Mouse (Mus musculus): ENCODE data around the gene Pdgfd.

The Pdgfd gene

DNA sequence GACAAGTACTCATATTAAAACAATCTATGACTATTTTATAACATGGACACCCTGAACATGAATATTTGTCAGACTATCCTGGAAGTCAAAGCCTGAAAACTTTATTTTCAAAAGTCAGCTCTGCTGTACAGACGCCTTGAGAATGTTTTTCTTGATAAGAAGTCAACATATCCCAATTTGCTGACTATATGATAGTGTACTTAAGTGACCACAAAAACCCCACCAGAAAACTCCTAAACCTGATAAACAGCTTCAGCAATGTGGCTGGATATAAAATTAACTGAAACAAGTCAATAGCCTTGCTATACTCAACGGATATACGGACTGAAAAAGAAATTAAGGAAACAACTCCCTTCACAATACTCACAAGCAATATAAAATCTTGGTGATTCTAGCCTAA, 137.5 kb downstream of the Pdgfd start:
- in situ Hi-C loops (cut with MboI, MseI), result no loop called here

- in situ Hi-C loops (cut with MboI, MseI), result no loop called here
Measured at GRCm38 (mm10) chr9:6317114-6317513, 148.7 kb downstream of the Pdgfd start.

GRCm38 (mm10) chr9:6325408-6325807, 157.0 kb downstream of the Pdgfd start:
- in situ Hi-C loops (cut with MboI, MseI), result no loop called here

GRCm38 (mm10) chr9:6333499-6333898, 165.1 kb downstream of the Pdgfd start:
- in situ Hi-C loops (cut with MboI, MseI), result no loop called here

DNA sequence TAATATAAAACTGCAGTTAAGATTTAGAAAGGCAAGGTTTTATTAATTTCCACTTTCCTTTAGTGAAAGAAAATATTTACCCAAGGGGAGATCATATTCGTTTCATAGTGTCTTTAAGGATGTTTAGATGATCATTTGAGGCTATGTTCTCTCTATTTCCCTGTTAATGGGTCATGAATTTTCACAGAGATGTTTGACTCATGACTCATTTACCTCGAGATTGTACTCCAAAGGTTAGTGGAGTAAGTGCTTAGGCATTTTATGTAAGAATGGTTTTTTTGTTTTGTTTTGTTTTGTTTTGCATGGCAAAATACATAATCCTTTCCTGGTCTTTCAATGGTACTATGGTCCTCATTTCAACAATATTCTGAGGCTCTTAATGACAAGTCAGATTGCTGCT, 167.9 kb downstream of the Pdgfd start:
- in situ Hi-C loops (cut with MboI, MseI), result no loop called here

DNA sequence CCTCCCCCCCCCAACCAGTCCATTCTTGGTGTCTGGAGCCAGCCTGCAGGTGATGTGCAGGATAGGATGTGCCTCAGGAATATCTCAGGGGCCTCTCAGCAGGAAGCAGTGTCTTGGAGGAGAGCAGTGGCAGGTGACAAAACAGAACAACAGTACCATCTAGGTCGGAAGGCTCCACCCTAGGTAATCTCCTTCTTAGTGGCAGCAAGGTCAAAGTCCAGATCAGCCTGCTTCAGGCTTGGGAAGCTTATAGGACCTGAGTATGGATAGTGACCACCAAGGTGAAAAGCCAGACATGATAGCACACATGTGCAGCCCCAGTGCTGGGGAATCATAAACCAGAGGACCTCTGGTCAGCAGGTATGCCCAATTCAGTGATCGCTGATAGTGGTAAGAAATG, 169.5 kb downstream of the Pdgfd start:
- in situ Hi-C loops (cut with MboI, MseI), result no loop called here

- in situ Hi-C loops (cut with MboI, MseI), result no loop called here
Measured at GRCm38 (mm10) chr9:6338344-6338743, 170.0 kb downstream of the Pdgfd start.

DNA sequence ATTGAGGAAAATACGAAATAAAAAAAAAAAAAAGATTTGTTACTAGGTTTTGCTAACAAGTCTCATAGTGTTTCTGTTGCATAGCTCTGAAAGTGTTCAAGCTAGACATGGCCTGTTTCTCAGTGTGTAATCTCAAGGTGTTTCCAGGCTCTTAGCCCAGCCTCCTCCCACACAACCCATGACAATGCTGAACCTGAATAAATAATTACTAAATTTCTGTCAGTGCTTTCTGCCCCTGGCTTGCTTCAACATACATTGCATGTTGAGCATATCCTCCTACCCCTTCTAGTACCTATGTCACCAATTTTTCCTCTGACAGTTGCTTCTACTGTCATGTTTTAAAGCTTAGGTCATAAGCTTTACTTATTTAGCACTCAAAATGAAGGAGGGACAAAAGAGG, 171.0 kb downstream of the Pdgfd start:
- in situ Hi-C loops (cut with MboI, MseI), result no loop called here

- in situ Hi-C loops (cut with MboI, MseI), result no loop called here
Measured at GRCm38 (mm10) chr9:6340750-6341149, 172.4 kb downstream of the Pdgfd start.

GRCm38 (mm10) chr9:6342854-6343253, 174.5 kb downstream of the Pdgfd start:
- in situ Hi-C loops (cut with MboI, MseI), result no loop called here

DNA sequence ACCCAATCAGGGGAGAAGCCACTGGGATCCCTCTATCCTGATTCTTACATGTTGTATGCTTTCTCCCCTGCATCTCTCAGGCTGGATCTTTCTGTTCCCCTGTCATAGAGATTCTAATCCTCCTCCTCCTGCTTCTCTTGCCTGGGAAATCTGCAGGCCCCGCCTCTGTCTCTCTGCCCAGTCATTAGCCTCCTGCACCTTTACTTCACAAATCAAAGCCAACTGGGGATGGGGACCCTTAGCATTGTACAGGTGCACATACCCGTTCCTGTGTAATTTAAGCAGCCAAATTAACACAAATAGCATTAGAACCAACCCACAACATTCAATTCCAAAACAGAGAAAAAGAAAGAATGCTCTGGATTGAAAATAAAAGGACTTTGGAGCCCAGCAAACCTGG, 176.1 kb downstream of the Pdgfd start:
- in situ Hi-C loops (cut with MboI, MseI), result no loop called here

GRCm38 (mm10) chr9:6344924-6345323, 176.5 kb downstream of the Pdgfd start:
- in situ Hi-C loops (cut with MboI, MseI), result no loop called here

DNA sequence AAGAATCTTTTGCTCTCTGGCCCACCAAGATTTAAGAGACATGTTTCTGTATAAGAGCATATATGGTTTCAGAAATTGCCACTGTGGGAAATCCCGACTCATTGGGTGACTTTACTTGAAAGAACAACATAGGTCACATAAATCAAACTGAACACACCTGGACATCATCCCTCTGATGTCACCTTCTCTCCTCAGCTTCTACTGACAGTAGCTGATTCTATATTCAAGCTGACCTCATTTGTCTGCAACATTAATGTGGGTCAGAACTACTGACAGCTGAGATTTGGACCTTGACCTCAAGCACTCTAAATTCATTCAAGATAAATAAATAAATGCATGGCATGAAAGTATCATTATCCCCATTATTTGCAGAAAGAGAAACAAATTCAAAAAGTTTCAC, 177.0 kb downstream of the Pdgfd start:
- in situ Hi-C loops (cut with MboI, MseI), result no loop called here

DNA sequence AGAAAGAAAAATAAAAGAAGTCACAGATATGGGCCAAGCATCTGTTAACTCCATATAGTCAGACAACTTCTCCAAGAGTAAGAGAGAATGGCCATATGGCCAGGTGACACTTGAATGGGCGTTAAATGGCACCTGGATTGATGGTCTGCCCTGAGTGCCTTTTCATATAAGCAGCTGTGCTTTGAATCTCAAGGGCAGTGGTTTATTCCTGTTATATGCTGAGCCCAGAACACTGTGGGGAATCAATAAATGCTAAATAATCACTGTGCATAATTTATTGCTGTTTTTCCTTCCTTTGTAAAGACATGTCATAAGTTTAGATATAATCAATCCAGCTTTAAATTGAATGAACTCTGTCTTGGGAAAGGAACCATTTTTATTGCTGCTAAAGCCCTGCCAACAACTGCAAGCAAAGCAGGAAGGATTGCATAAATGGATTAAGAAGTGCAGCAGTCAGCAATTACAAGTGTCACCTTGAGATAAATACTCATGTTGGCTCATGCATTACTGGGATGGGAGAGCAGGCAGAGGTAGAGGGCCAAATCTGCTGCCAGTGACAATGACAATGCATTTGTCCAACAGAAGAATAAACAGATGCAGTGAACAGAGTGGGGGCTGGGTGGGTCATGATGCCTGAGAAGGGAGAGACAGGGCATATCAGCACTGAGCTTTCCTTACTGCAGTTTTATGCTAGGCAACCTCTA, 185.0 kb downstream of the Pdgfd start:
- in situ Hi-C loops (cut with MboI, MseI), result no loop called here

DNA sequence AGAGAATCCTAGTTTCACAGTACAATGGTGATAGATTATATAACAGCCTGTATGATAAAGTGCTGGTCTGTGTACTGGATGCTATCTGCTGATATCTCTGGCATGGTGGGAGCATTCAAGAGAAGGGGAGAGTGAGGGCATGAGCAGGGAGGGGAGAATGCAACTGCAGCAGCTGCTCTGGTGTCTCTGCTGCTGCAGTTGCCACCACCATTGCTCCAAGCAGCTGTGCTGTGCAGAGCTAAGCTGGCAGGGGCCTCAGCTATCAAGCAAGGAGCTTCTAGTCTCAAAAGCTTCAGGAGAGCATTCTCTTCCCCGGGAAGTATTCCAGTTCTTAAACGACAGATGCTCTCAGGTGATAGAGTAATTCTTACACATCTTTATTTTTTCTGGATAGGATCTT, 192.4 kb downstream of the Pdgfd start:
- in situ Hi-C loops (cut with MboI, MseI), result loop anchor here in 1 of 2 experiments (10.0 kb wide), 1 partner anchor 954 kb away; no protein-coding TSS in a partner anchor

DNA sequence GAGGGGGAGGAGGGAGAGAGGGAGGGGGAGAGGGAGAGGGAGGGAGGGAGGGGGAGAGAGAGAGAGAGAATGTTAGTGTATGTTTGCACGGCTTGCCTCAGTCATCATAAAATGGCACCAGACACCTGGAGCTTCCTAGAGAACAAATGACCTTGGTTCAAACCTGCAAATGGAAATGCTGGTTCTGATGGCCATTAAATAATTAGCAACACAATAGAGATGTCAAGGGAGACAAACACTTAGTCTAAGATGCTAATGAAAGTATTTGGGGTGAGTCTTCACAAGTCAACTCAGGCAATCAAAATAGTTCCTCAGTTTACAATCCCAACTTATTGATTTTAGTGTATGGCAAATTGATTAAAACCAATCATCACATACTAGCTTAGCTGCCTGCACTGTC, 198.2 kb downstream of the Pdgfd start:
- in situ Hi-C loops (cut with MboI, MseI), result loop anchor here in 1 of 2 experiments (10.0 kb wide), 1 partner anchor 948 kb away; no protein-coding TSS in a partner anchor

GRCm38 (mm10) chr9:6401764-6402163, 233.4 kb downstream of the Pdgfd start:
- in situ Hi-C loops (cut with MboI, MseI), result loop anchor here in 1 of 2 experiments (10.0 kb wide), 1 partner anchor 1607 kb away; the partner anchor contains the start of gene Gria4

- in situ Hi-C loops (cut with MboI, MseI), result loop anchor here in 1 of 2 experiments (10.0 kb wide), 1 partner anchor 1612 kb away; the partner anchor contains the start of gene Gria4
Measured at GRCm38 (mm10) chr9:6406535-6406934, 238.2 kb downstream of the Pdgfd start.

- in situ Hi-C loops (cut with MboI, MseI), result loop anchor here in 1 of 2 experiments (10.0 kb wide), 1 partner anchor 1613 kb away; the partner anchor contains the start of gene Gria4
Measured at GRCm38 (mm10) chr9:6407972-6408371, 239.6 kb downstream of the Pdgfd start.

GRCm38 (mm10) chr9:6424606-6425005, 256.2 kb downstream of the Pdgfd start:
- in situ Hi-C loops (cut with MboI, MseI), result no loop called here
